Comparison of ENCODE assay signal across 27 mouse cellular contexts in genomic region chr7:82033347-82033746, GRCm38 (mm10). TPM values are rescaled to one million over a fixed set of nuclear protein-coding genes. Genes with fewer than 3 reads are reported as not detected.
DNase-seq lines count a peak whose midpoint lies in the region; ATAC-seq and TF ChIP-seq lines count a peak whose summit lies in the region.
"Had no signal": no experiment of that assay in that cellular context is flagged by ENCODE, and none has a peak within 500 bp of the region (broad histone marks: within the 10 kb centered on the region; RNA-seq: fewer than 3 reads in every experiment).

No protein-coding gene starts in this region.

- no peaks in the 10 kb centered on the region for H3K9me3 ChIP-seq in forebrain, embryonic 14.5 days (replicated peaks; ENCODE audit: control insufficient read depth, low read length)
- H3K9me3 ChIP-seq in forebrain, postnatal 0 days (ENCODE audit: low read length): no peaks in the 10 kb centered on the region
- no peaks in the 10 kb centered on the region for H3K9me3 ChIP-seq in embryonic facial prominence, embryonic 10.5 days
- H3K9me3 ChIP-seq in heart, embryonic 12.5 days (replicated peaks): no peaks in the 10 kb centered on the region
- no peaks in the 10 kb centered on the region for H3K9me3 ChIP-seq in hindbrain, embryonic 10.5 days
- H3K9me3 ChIP-seq: embryonic facial prominence, embryonic 12.5 days; forebrain, embryonic 10.5 days; forebrain, embryonic 13.5 days; heart, embryonic 13.5 days; hindbrain, embryonic 12.5 days; hindbrain, embryonic 15.5 days had no signal

- ATAC-seq in forebrain, embryonic 14.5 days: no peak
- no peak for ATAC-seq in forebrain, postnatal 0 days
- ATAC-seq in heart, embryonic 12.5 days (ENCODE audit: insufficient number of reproducible peaks, low FRiP score): no peak
- ATAC-seq: activated CD4-positive, CD25-positive, alpha-beta regulatory T cell, adult 4 months; forebrain, embryonic 13.5 days; intestine, postnatal 0 days had no signal

- H3K4me3 ChIP-seq in forebrain, embryonic 14.5 days (ENCODE audit: low read depth, low read length): no peak overlapping the region
- no peak overlapping the region for H3K4me3 ChIP-seq in forebrain, postnatal 0 days (ENCODE audit: low read depth, low read length)
- H3K4me3 ChIP-seq in embryonic facial prominence, embryonic 10.5 days: no peak overlapping the region
- no peak overlapping the region for H3K4me3 ChIP-seq in heart, embryonic 12.5 days
- no peak overlapping the region for H3K4me3 ChIP-seq in hindbrain, embryonic 10.5 days
- H3K4me3 ChIP-seq: embryonic facial prominence, embryonic 12.5 days; erythroblast, embryonic 14.5 days; forebrain, embryonic 10.5 days; forebrain, embryonic 13.5 days; heart, embryonic 13.5 days; hindbrain, embryonic 12.5 days; hindbrain, embryonic 15.5 days had no signal

- DNase-seq in forebrain, embryonic 14.5 days (ENCODE audit: low spot score): peak; percentile 20
- no peak for DNase-seq in forebrain, postnatal 0 days
- DNase-seq in 3T3-L1 (ENCODE audit: low read depth, low spot score) (peak; percentile 83), MN1 (ENCODE audit: low spot score) (no peak)
- DNase-seq in Muller cell, postnatal 12 days (ENCODE audit: inconsistent ontology term): peak; percentile 34
- peak; percentile 40 for DNase-seq in embryonic facial prominence, embryonic 10.5 days (ENCODE audit: low spot score)
- no peak for DNase-seq in hindbrain, embryonic 10.5 days (ENCODE audit: low spot score)
- DNase-seq: adrenal gland, adult 8-10 months; adrenal gland, postnatal 25 days; cerebellum, adult 18-20 months; cerebellum, adult 9-11 months; gastrocnemius, postnatal 25 days; heart, adult 18-20 months; heart, postnatal 14 days; heart, postnatal 4 days; kidney, adult 9 months had no signal

- no peak for TF ChIP-seq CTCF in forebrain, postnatal 0 days (IDR thresholded peaks at IDR 0.05; ENCODE audit: low read depth)

- H3K27ac ChIP-seq in forebrain, embryonic 14.5 days (ENCODE audit: low read depth, low read length): no peak overlapping the region
- no peak overlapping the region for H3K27ac ChIP-seq in forebrain, postnatal 0 days (ENCODE audit: low read depth, low read length)
- no peak overlapping the region for H3K27ac ChIP-seq in embryonic facial prominence, embryonic 10.5 days (replicated peaks)
- H3K27ac ChIP-seq in heart, embryonic 12.5 days (ENCODE audit: poor library complexity, severe bottlenecking): no peak overlapping the region
- no peak overlapping the region for H3K27ac ChIP-seq in hindbrain, embryonic 10.5 days
- H3K27ac ChIP-seq: embryonic facial prominence, embryonic 12.5 days; forebrain, embryonic 10.5 days; forebrain, embryonic 13.5 days; heart, embryonic 13.5 days; hindbrain, embryonic 12.5 days; hindbrain, embryonic 15.5 days had no signal

- WGBS in forebrain, embryonic 14.5 days: 40% methylated on average over 1 of the region's 1 CpGs
- WGBS in forebrain, postnatal 0 days: 52% methylated on average over 1 of the region's 1 CpGs
- 39% methylated on average over 1 of the region's 1 CpGs for WGBS in embryonic facial prominence, embryonic 10.5 days
- 43% methylated on average over 1 of the region's 1 CpGs for WGBS in heart, embryonic 12.5 days
- 70% methylated on average over 1 of the region's 1 CpGs for WGBS in hindbrain, embryonic 10.5 days

- no peaks in the 10 kb centered on the region for H3K27me3 ChIP-seq in forebrain, embryonic 14.5 days (replicated peaks; ENCODE audit: control insufficient read depth, insufficient read depth, low read length)
- H3K27me3 ChIP-seq in forebrain, postnatal 0 days (ENCODE audit: insufficient read depth, low read length): no peaks in the 10 kb centered on the region
- H3K27me3 ChIP-seq in embryonic facial prominence, embryonic 10.5 days (replicated peaks; ENCODE audit: low read depth, poor library complexity, severe bottlenecking): no peaks in the 10 kb centered on the region
- no peaks in the 10 kb centered on the region for H3K27me3 ChIP-seq in heart, embryonic 12.5 days (replicated peaks)
- no peaks in the 10 kb centered on the region for H3K27me3 ChIP-seq in hindbrain, embryonic 10.5 days (ENCODE audit: insufficient read depth, poor library complexity, severe bottlenecking)
- H3K27me3 ChIP-seq: embryonic facial prominence, embryonic 12.5 days; forebrain, embryonic 13.5 days; hindbrain, embryonic 12.5 days; hindbrain, embryonic 15.5 days had no signal

- H3K36me3 ChIP-seq in forebrain, embryonic 14.5 days (ENCODE audit: control insufficient read depth, insufficient read depth, low read length): no peaks in the 10 kb centered on the region
- H3K36me3 ChIP-seq in forebrain, postnatal 0 days (ENCODE audit: insufficient read depth): no peaks in the 10 kb centered on the region
- no peaks in the 10 kb centered on the region for H3K36me3 ChIP-seq in embryonic facial prominence, embryonic 10.5 days (replicated peaks)
- H3K36me3 ChIP-seq in heart, embryonic 12.5 days: no peaks in the 10 kb centered on the region
- H3K36me3 ChIP-seq in hindbrain, embryonic 10.5 days: no peaks in the 10 kb centered on the region
- H3K36me3 ChIP-seq: embryonic facial prominence, embryonic 12.5 days; forebrain, embryonic 10.5 days; heart, embryonic 13.5 days; hindbrain, embryonic 12.5 days; hindbrain, embryonic 15.5 days had no signal

- H3K9ac ChIP-seq in forebrain, embryonic 14.5 days (ENCODE audit: low read length): no peak overlapping the region
- no peak overlapping the region for H3K9ac ChIP-seq in forebrain, postnatal 0 days
- H3K9ac ChIP-seq in heart, embryonic 12.5 days: no peak overlapping the region
- H3K9ac ChIP-seq: embryonic facial prominence, embryonic 12.5 days; forebrain, embryonic 13.5 days; heart, embryonic 13.5 days; hindbrain, embryonic 12.5 days; hindbrain, embryonic 15.5 days had no signal

- no peak overlapping the region for H3K4me2 ChIP-seq in forebrain, embryonic 14.5 days (ENCODE audit: low read length)
- H3K4me2 ChIP-seq in forebrain, postnatal 0 days (ENCODE audit: low read depth): no peak overlapping the region
- no peak overlapping the region for H3K4me2 ChIP-seq in heart, embryonic 12.5 days
- H3K4me2 ChIP-seq: embryonic facial prominence, embryonic 12.5 days; forebrain, embryonic 13.5 days; heart, embryonic 13.5 days; hindbrain, embryonic 12.5 days; hindbrain, embryonic 15.5 days had no signal

- H3K4me1 ChIP-seq in forebrain, embryonic 14.5 days (ENCODE audit: control insufficient read depth, insufficient read depth, low read length): no peaks in the 10 kb centered on the region
- no peaks in the 10 kb centered on the region for H3K4me1 ChIP-seq in forebrain, postnatal 0 days (ENCODE audit: insufficient read depth)
- peaks cover 13% of the 10 kb centered on the region for H3K4me1 ChIP-seq in embryonic facial prominence, embryonic 10.5 days
- H3K4me1 ChIP-seq in heart, embryonic 12.5 days (replicated peaks): peaks cover 6% of the 10 kb centered on the region
- peaks cover 9% of the 10 kb centered on the region for H3K4me1 ChIP-seq in hindbrain, embryonic 10.5 days (replicated peaks)
- H3K4me1 ChIP-seq: forebrain, embryonic 13.5 days; hindbrain, embryonic 12.5 days; hindbrain, embryonic 15.5 days had no signal

RNA-seq across cellular contexts. Expression of gene Bnc1, which starts 41.3 kb away (rescaled TPM):
- 0.06 and 0.15 TPM in 2 replicates for polyA plus RNA-seq in forebrain, embryonic 14.5 days (2014; fragmentation: Nextera tagmentation; extraction: Ambion mirVana)
- total RNA-seq in forebrain, postnatal 0 days (2014; rRNA removed): not detected in 2 replicates
- polyA plus RNA-seq in forebrain, postnatal 0 days (2015; fragmentation: Nextera tagmentation; extraction: Ambion mirVana): not detected in 2 replicates
- 3.1 and 4.5 TPM in 2 replicates for polyA plus RNA-seq in embryonic facial prominence, embryonic 10.5 days (2016; fragmentation: Nextera tagmentation; extraction: Ambion mirVana)
- polyA plus RNA-seq in heart, embryonic 12.5 days (2016; fragmentation: Nextera tagmentation; extraction: Ambion mirVana): 8.6 and 9.6 TPM in 2 replicates
- 0.93 and 0.95 TPM in 2 replicates for polyA plus RNA-seq in hindbrain, embryonic 10.5 days (2016; fragmentation: Nextera tagmentation; extraction: Ambion mirVana)
- total RNA-seq: gastrocnemius, adult 8-10 months had no signal
- polyA plus RNA-seq: activated CD4-positive, CD25-positive, alpha-beta regulatory T cell, adult 4 months; erythroblast, embryonic 14.5 days; forebrain, embryonic 13.5 days had no signal

Comparison
In these comparisons a context has a peak if more than half of its experiments do, and no peak if none do; other contexts are left out.
1. DNase-seq: peak in forebrain, embryonic 14.5 days (single experiment), 3T3-L1 (single experiment), Muller cell, postnatal 12 days (single experiment) and embryonic facial prominence, embryonic 10.5 days (single experiment); none in forebrain, postnatal 0 days (single experiment), hindbrain, embryonic 10.5 days (single experiment) and MN1 (single experiment).